Mouse (Mus musculus) brain, embryonic 14.5 days (tissue): ENCODE measurements around the gene Cipc.

Experiments used
- CTCF ChIP-seq: fragments of 200-500 bp; IDR thresholded peaks from 2 replicates; pipeline ENCODE4 v1.5.1; 2012; ENCODE audit warnings: inconsistent platforms, mild to moderate bottlenecking, moderate library complexity, borderline replicate concordance; ENCODE audit not compliant: insufficient read depth, insufficient read length; ENCODE audit errors: extremely low read depth
- POLR2A ChIP-seq: fragments of 200-500 bp; IDR thresholded peaks from 2 replicates; pipeline ENCODE4 v1.6.1; 2012; ENCODE audit warnings: mild to moderate bottlenecking, inconsistent platforms, borderline replicate concordance; ENCODE audit not compliant: poor library complexity, insufficient read depth, insufficient read length, severe bottlenecking; ENCODE audit errors: extremely low read depth

DNA sequence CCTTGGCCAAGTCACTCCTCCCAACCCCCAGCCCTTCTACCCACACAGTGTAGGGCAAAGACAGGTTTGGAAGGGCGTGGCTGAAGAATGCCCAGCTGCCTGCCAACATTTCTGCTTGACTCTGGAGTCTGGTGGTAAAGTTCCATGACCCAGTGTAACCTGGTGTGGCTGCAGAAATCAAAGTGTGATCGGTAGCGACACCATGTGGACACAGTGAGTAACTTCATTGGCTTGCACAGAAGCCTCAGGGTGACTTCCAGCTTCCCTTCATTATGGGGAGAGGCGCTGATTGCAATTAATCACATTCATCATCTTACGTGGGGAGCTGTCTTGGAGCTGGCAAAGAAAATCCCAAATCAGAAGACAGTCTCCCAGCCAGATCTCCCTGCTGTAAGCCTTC, 23.0 kb upstream of the Cipc start:
- peak; percentile 88 for TF ChIP-seq CTCF
- TF ChIP-seq POLR2A = no peak
